Mouse (Mus musculus) lung, postnatal 10 days (tissue): ENCODE data around the gene Plekha8.

Source experiments
- DNase-seq: peaks from one replicate; pipeline ENCODE4 v3.0.0; 2021

The Plekha8 gene

GRCm38 (mm10) chr6:54594469-54595329 is at the start of gene Plekha8:
Plekha8 (plus strand) TSS chr6:54595111.
- DNase-seq, result peak; percentile 94

- DNase-seq, result peak; percentile 82
Measured at GRCm38 (mm10) chr6:54548314-54549019, 46.4 kb upstream of the Plekha8 start.

GRCm38 (mm10) chr6:54549311-54549710 is 45.6 kb upstream of the Plekha8 start:
- DNase-seq, result no peak

- DNase-seq, result no peak
Measured at GRCm38 (mm10) chr6:54550801-54551323, 44.0 kb upstream of the Plekha8 start.

GRCm38 (mm10) chr6:54552721-54553413 is 42.0 kb upstream of the Plekha8 start:
- no peak for DNase-seq

GRCm38 (mm10) chr6:54553632-54554031 is 41.3 kb upstream of the Plekha8 start:
- peak; percentile 25 for DNase-seq

- DNase-seq, result no peak
Measured at GRCm38 (mm10) chr6:54554341-54555110, 40.4 kb upstream of the Plekha8 start.

GRCm38 (mm10) chr6:54555816-54556215 is 39.1 kb upstream of the Plekha8 start:
- DNase-seq, result peak; percentile 78

- no peak for DNase-seq
Measured at GRCm38 (mm10) chr6:54557671-54558070, 37.2 kb upstream of the Plekha8 start.

- no peak for DNase-seq
Measured at GRCm38 (mm10) chr6:54558466-54558865, 36.4 kb upstream of the Plekha8 start.

GRCm38 (mm10) chr6:54562018-54562809 is 32.7 kb upstream of the Plekha8 start:
- no peak for DNase-seq

- no peak for DNase-seq
Measured at GRCm38 (mm10) chr6:54563561-54563960, 31.4 kb upstream of the Plekha8 start.

GRCm38 (mm10) chr6:54564506-54564991 is 30.4 kb upstream of the Plekha8 start:
- DNase-seq, result no peak

- DNase-seq, result no peak
Measured at GRCm38 (mm10) chr6:54565012-54565411, 29.9 kb upstream of the Plekha8 start.

- DNase-seq, result peak; percentile 73
Measured at GRCm38 (mm10) chr6:54565665-54566545, 29.0 kb upstream of the Plekha8 start, which contains the start of gene Scrn1. Scrn1 (minus strand) TSS chr6:54566489.

GRCm38 (mm10) chr6:54566546-54566919 is 28.4 kb upstream of the Plekha8 start:
- no peak for DNase-seq

- DNase-seq, result no peak
Measured at GRCm38 (mm10) chr6:54569776-54570175, 25.1 kb upstream of the Plekha8 start.

GRCm38 (mm10) chr6:54573218-54573955 is 21.5 kb upstream of the Plekha8 start:
- DNase-seq, result no peak

GRCm38 (mm10) chr6:54586175-54586574 is 8.7 kb upstream of the Plekha8 start:
- peak; percentile 78 for DNase-seq
